Mouse (Mus musculus) intestine, postnatal 0 days (tissue): ENCODE measurements around the gene Cobl. TPM values are rescaled to one million over a fixed set of nuclear protein-coding genes. Genes with fewer than 3 reads are reported as not detected.

ENCODE experiments used
- ATAC-seq: fragments of 200-750 bp; cut with Nextera tagmentation; 2 replicates; pipeline ENCODE4 v1.8.0; 2017; ENCODE audit warnings: mild to moderate bottlenecking, moderate TSS enrichment, moderate library complexity
- H3K27ac ChIP-seq: fragments of 300-500 bp; sonication (generic); 2 replicates; pipeline ENCODE4 v1.5.1; 2014; ENCODE audit warnings: mild to moderate bottlenecking, low read depth, low read length, moderate library complexity
- H3K27me3 ChIP-seq: fragments of 300-500 bp; sonication (generic); replicated peaks from 2 replicates; pipeline ENCODE4 v1.6.1; 2014; ENCODE audit warnings: low read length, mixed read lengths; ENCODE audit not compliant: control insufficient read depth, insufficient read depth
- H3K36me3 ChIP-seq: fragments of 300-500 bp; sonication (generic); 2 replicates; pipeline ENCODE4 v1.6.1; 2014; ENCODE audit warnings: mild to moderate bottlenecking, moderate library complexity; ENCODE audit not compliant: control insufficient read depth, insufficient read depth
- H3K4me1 ChIP-seq: fragments of 300-500 bp; sonication (generic); replicated peaks from 2 replicates; pipeline ENCODE4 v1.6.1; 2014; ENCODE audit warnings: antibody characterized with exemption, low read length, mixed read lengths; ENCODE audit not compliant: control insufficient read depth, insufficient read depth
- H3K4me2 ChIP-seq: fragments of 300-500 bp; sonication (generic); replicated peaks from 2 replicates; pipeline ENCODE4 v1.6.1; 2014; ENCODE audit warnings: low read depth, mild to moderate bottlenecking, moderate library complexity
- H3K4me3 ChIP-seq: fragments of 300-500 bp; sonication (generic); 2 replicates; pipeline ENCODE4 v1.5.1; 2014; ENCODE audit warnings: low read depth, low read length
- H3K9ac ChIP-seq: fragments of 300-500 bp; sonication (generic); 2 replicates; pipeline ENCODE4 v1.6.1; 2014; ENCODE audit warnings: mild to moderate bottlenecking, low read depth, low read length
- H3K9me3 ChIP-seq: fragments of 300-500 bp; sonication (generic); 2 replicates; pipeline ENCODE4 v1.6.1; 2016; ENCODE audit warnings: mixed run types; ENCODE audit not compliant: control insufficient read depth
- CTCF ChIP-seq: sonication (generic); IDR thresholded peaks from 2 replicates; pipeline ENCODE4 v1.5.1; 2016; ENCODE audit warnings: low read depth, mild to moderate bottlenecking, control low read depth, antibody characterized with exemption, moderate library complexity
- WGBS: fragments of 180-500 bp; shearing (Covaris S2); extraction: QIAGEN DNeasy Blood & Tissue Kit; methylation state at CpG from one replicate; pipeline ENCODE4 v1.1.7; 2014; 5-methylcytosine and 5-hydroxymethylcytosine counted together
- polyA plus RNA-seq: library from polyadenylated mRNA; unstranded; fragments of >200 nt; fragmentation: Nextera tagmentation; extraction: Ambion mirVana; gene quantifications from 2 replicates; pipeline ENCODE4 v1.2.1, GENCODE M21; 2015

Gene Cobl
- polyA plus RNA-seq, 1 experiment from 2014 or later: 6.3 TPM

DNA sequence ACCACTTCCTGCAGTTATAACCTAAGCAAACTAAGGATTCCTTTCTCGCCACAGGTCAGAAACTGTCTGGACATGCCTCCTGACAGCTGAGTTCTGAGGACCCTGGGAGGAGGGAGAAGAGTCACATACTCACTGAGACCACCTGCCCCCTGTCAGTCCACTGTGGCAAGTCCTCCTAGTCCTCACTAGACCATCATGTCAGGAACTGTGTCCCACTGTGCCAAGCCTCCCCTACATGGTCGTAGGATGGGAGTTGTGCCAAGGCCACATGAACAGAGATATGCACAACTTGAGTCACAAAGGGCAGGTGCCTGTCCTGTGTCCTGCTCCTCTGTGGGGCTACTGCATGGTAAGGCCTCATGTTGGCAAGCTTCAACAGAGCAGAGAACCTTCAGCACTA is 6.4 kb downstream of the Cobl start:
- no peaks in the 10 kb centered on the region for H3K4me1 ChIP-seq
- H3K27ac ChIP-seq: no peak overlapping the region
- no peak overlapping the region for H3K9ac ChIP-seq
- no peaks in the 10 kb centered on the region for H3K9me3 ChIP-seq
- TF ChIP-seq CTCF: no peak
- 82% methylated on average over 2 of the region's 2 CpGs for WGBS
- no peaks in the 10 kb centered on the region for H3K36me3 ChIP-seq
- no peaks in the 10 kb centered on the region for H3K27me3 ChIP-seq
- no peak overlapping the region for H3K4me2 ChIP-seq
- no peak for ATAC-seq
- H3K4me3 ChIP-seq: no peak overlapping the region

- Histone ChIP-seq H3K4me3 (no peak overlapping the region), H3K4me2 (no peak overlapping the region), H3K4me1 (no peaks in the 10 kb centered on the region), H3K36me3 (no peaks in the 10 kb centered on the region), H3K27ac (no peak overlapping the region), H3K9me3 (no peaks in the 10 kb centered on the region), H3K27me3 (no peaks in the 10 kb centered on the region), H3K9ac (no peak overlapping the region)
- no peak for TF ChIP-seq CTCF
- ATAC-seq: no peak
- 67% methylated on average over 3 of the region's 3 CpGs for WGBS
These were observed 16.7 kb downstream of the Cobl start for GRCm38 (mm10) chr11:12448101-12448500.

DNA sequence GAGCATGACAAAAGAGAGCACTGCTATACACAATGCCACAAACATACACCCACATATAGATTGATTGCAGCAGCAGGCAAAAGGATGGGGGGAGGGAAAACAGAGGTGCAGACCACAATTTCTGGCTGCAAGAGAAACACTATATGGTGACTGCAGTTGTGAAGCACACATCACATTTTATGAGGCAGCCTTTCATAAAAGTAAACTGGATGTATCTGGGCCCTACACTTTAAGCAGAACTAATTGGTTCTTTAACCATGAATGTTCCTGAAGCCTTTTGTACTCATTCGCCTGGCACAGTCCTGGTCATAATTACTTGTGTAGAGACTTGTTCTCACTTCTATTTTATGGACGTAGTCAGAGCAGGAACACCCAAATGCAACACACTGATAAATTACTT is 19.5 kb downstream of the Cobl start:
- ATAC-seq: no peak
- no peaks in the 10 kb centered on the region for H3K27me3 ChIP-seq
- H3K9ac ChIP-seq: no peak overlapping the region
- WGBS: 65% methylated on average over 2 of the region's 2 CpGs
- no peak overlapping the region for H3K4me3 ChIP-seq
- no peaks in the 10 kb centered on the region for H3K4me1 ChIP-seq
- H3K36me3 ChIP-seq: no peaks in the 10 kb centered on the region
- H3K9me3 ChIP-seq: no peaks in the 10 kb centered on the region
- no peak for TF ChIP-seq CTCF
- no peak overlapping the region for H3K4me2 ChIP-seq
- H3K27ac ChIP-seq: no peak overlapping the region

GRCm38 (mm10) chr11:12444215-12444614 is 20.5 kb downstream of the Cobl start:
- Histone ChIP-seq H3K27me3 (no peaks in the 10 kb centered on the region), H3K9ac (no peak overlapping the region), H3K4me1 (no peaks in the 10 kb centered on the region), H3K27ac (no peak overlapping the region), H3K4me2 (no peak overlapping the region), H3K4me3 (no peak overlapping the region), H3K36me3 (no peaks in the 10 kb centered on the region), H3K9me3 (no peaks in the 10 kb centered on the region)
- no peak for ATAC-seq
- TF ChIP-seq CTCF: no peak
- 67% methylated on average over 2 of the region's 2 CpGs for WGBS

DNA sequence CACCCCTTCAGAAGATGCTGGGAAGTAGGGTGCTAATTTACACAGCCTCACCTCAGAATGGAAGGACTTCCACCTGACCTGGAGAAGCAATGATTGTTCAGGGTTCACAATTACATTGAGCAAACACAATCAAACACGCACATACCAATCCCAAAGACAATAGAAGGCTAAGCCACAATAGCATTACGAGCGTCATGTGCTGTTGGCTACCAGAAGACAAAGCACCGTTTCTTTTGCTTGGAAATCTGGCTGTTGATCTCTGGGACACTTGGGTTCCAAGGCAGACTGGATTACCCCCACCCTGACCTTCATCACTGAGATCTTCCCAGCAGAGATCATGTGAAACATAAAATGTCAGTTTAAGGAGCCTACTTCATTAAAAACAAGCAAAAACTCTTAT is 21.1 kb downstream of the Cobl start:
- H3K4me2 ChIP-seq: no peak overlapping the region
- 49% methylated on average over 4 of the region's 4 CpGs for WGBS
- H3K36me3 ChIP-seq: no peaks in the 10 kb centered on the region
- no peak overlapping the region for H3K9ac ChIP-seq
- no peak overlapping the region for H3K4me3 ChIP-seq
- no peak overlapping the region for H3K27ac ChIP-seq
- no peaks in the 10 kb centered on the region for H3K27me3 ChIP-seq
- H3K9me3 ChIP-seq: no peaks in the 10 kb centered on the region
- TF ChIP-seq CTCF: no peak
- no peak for ATAC-seq
- H3K4me1 ChIP-seq: no peaks in the 10 kb centered on the region

DNA sequence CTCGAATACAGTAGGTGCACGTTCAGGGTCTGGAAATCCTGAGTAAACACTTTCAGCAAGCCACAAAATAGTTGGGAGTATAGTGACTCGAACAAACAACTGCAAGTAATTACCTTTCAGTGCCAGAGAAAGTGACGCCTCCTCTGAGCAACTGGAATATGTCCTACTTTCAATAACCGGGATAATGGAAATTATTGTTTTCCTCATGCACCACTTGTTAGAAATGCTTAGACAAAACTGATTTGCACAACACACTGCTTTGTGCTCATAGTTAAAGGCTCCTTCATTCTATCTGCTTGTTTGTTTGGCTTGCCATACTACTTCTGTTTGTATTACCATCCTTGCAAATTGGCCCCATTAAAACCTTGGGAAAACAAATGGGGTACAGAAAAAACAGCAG is 21.6 kb downstream of the Cobl start:
- no peak for ATAC-seq
- no peaks in the 10 kb centered on the region for H3K36me3 ChIP-seq
- no peak overlapping the region for H3K4me3 ChIP-seq
- H3K4me2 ChIP-seq: no peak overlapping the region
- TF ChIP-seq CTCF: no peak
- no peak overlapping the region for H3K9ac ChIP-seq
- H3K4me1 ChIP-seq: no peaks in the 10 kb centered on the region
- no peak overlapping the region for H3K27ac ChIP-seq
- H3K9me3 ChIP-seq: no peaks in the 10 kb centered on the region
- no peaks in the 10 kb centered on the region for H3K27me3 ChIP-seq
- 58% methylated on average over 5 of the region's 5 CpGs for WGBS

- Histone ChIP-seq H3K4me2 (no peak overlapping the region), H3K9me3 (no peaks in the 10 kb centered on the region), H3K27ac (no peak overlapping the region), H3K4me3 (no peak overlapping the region), H3K4me1 (no peaks in the 10 kb centered on the region), H3K36me3 (no peaks in the 10 kb centered on the region), H3K9ac (no peak overlapping the region), H3K27me3 (no peaks in the 10 kb centered on the region)
- WGBS: 72% methylated on average over 4 of the region's 4 CpGs
- no peak for ATAC-seq
- TF ChIP-seq CTCF: no peak
These were observed 22.5 kb downstream of the Cobl start for GRCm38 (mm10) chr11:12442283-12442682.
